Mouse (Mus musculus) liver, embryonic 14.5 days (tissue): ENCODE measurements at regions not wholly inside any gene's neighbourhood (a gene's known extent, or its start where the extent isn't known, plus 50 kb on each side); places are given as distances from the start of the nearest gene placed in this dataset.

Experiments
- CTCF ChIP-seq: IDR thresholded peaks from 2 replicates; pipeline ENCODE4 v1.5.1; 2016; ENCODE audit warnings: antibody characterized with exemption, low read depth, control low read depth
- EP300 ChIP-seq: IDR thresholded peaks from 2 replicates; pipeline ENCODE4 v1.6.1; 2016; ENCODE audit warnings: antibody characterized with exemption, low read depth

GRCm38 (mm10) chr2:124764186-124764910 is 303.6 kb upstream of the Slc24a5 start:
- TF ChIP-seq CTCF (no peak), EP300 (no peak)
